Mouse (Mus musculus): Measurements from ENCODE around the gene Gm10318. TPM values are rescaled to one million over a fixed set of nuclear protein-coding genes. Genes with fewer than 3 reads are reported as not detected.

Gene Gm10318
- polyA plus RNA-seq, 1 experiment = not detected

- no peak for TF ChIP-seq FOSL1 (IDR thresholded peaks at IDR 0.05; ENCODE audit: insufficient read depth, low read length, poor library complexity, severe bottlenecking)
- no peak for TF ChIP-seq CEBPB (IDR thresholded peaks at IDR 0.05; ENCODE audit: low read depth)
- TF ChIP-seq MYOD1 (IDR thresholded peaks at IDR 0.05; ENCODE audit: control insufficient read depth, insufficient read length, low read depth) = no peak
- TF ChIP-seq MYOG (IDR thresholded peaks at IDR 0.05; ENCODE audit: control insufficient read depth, extremely low read depth, insufficient read length) = no peak
- TF ChIP-seq CTCF (IDR thresholded peaks at IDR 0.05; ENCODE audit: control insufficient read depth, insufficient read depth, insufficient read length) = no peak
- TF ChIP-seq MAX (IDR thresholded peaks at IDR 0.05) = no peak
- TF ChIP-seq USF1 (IDR thresholded peaks at IDR 0.05; ENCODE audit: low read depth) = no peak
- Histone ChIP-seq H3ac (ENCODE audit: control insufficient read depth, insufficient read length, low read depth) (no peak overlapping the region), H3K79me3 (ENCODE audit: low read depth) (no peaks in the 10 kb centered on the region), H3K27me3 (ENCODE audit: control insufficient read depth, insufficient read depth, insufficient read length) (peaks cover 32% of the 10 kb centered on the region), H3K36me3 (ENCODE audit: control insufficient read depth, insufficient read depth) (no peaks in the 10 kb centered on the region), H3K79me2 (ENCODE audit: control insufficient read depth, insufficient read depth) (no peaks in the 10 kb centered on the region), H3K4me3 (ENCODE audit: insufficient read depth, poor library complexity, severe bottlenecking) (no peak overlapping the region)
Measured at GRCm38 (mm10) chr10:77890987-77891565, 38.4 kb downstream of the Gm10318 start.

- Histone ChIP-seq H3K79me2 (ENCODE audit: control insufficient read depth, insufficient read depth) (no peaks in the 10 kb centered on the region), H3K27me3 (ENCODE audit: control insufficient read depth, insufficient read depth, insufficient read length) (peaks cover 67% of the 10 kb centered on the region), H3K4me3 (ENCODE audit: insufficient read depth, poor library complexity, severe bottlenecking) (no peak overlapping the region), H3K79me3 (ENCODE audit: low read depth) (no peaks in the 10 kb centered on the region), H3ac (ENCODE audit: control insufficient read depth, insufficient read length, low read depth) (no peak overlapping the region), H3K36me3 (ENCODE audit: control insufficient read depth, insufficient read depth) (no peaks in the 10 kb centered on the region)
- TF ChIP-seq CEBPB (IDR thresholded peaks at IDR 0.05; ENCODE audit: low read depth) (no peak), MYOD1 (IDR thresholded peaks at IDR 0.05; ENCODE audit: control insufficient read depth, insufficient read length, low read depth) (no peak), MYOG (IDR thresholded peaks at IDR 0.05; ENCODE audit: control insufficient read depth, extremely low read depth, insufficient read length) (no peak), USF1 (IDR thresholded peaks at IDR 0.05; ENCODE audit: low read depth) (no peak), CTCF (IDR thresholded peaks at IDR 0.05; ENCODE audit: control insufficient read depth, insufficient read depth, insufficient read length) (no peak)
Measured at GRCm38 (mm10) chr10:77895562-77895961, 42.9 kb downstream of the Gm10318 start.

GRCm38 (mm10) chr10:77900126-77900525, 47.5 kb downstream of the Gm10318 start:
- H3K27me3 ChIP-seq (ENCODE audit: control insufficient read depth, insufficient read depth, insufficient read length) = peaks cover 66% of the 10 kb centered on the region
- TF ChIP-seq MYOG (IDR thresholded peaks at IDR 0.05; ENCODE audit: control insufficient read depth, extremely low read depth, insufficient read length) = no peak
- H3K79me2 ChIP-seq (ENCODE audit: control insufficient read depth, insufficient read depth) = no peaks in the 10 kb centered on the region
- H3K79me3 ChIP-seq (ENCODE audit: low read depth) = no peaks in the 10 kb centered on the region
- H3K36me3 ChIP-seq (ENCODE audit: control insufficient read depth, insufficient read depth) = no peaks in the 10 kb centered on the region
- no peak overlapping the region for H3K4me3 ChIP-seq (ENCODE audit: insufficient read depth, poor library complexity, severe bottlenecking)
- H3ac ChIP-seq (ENCODE audit: control insufficient read depth, insufficient read length, low read depth) = no peak overlapping the region

DNA sequence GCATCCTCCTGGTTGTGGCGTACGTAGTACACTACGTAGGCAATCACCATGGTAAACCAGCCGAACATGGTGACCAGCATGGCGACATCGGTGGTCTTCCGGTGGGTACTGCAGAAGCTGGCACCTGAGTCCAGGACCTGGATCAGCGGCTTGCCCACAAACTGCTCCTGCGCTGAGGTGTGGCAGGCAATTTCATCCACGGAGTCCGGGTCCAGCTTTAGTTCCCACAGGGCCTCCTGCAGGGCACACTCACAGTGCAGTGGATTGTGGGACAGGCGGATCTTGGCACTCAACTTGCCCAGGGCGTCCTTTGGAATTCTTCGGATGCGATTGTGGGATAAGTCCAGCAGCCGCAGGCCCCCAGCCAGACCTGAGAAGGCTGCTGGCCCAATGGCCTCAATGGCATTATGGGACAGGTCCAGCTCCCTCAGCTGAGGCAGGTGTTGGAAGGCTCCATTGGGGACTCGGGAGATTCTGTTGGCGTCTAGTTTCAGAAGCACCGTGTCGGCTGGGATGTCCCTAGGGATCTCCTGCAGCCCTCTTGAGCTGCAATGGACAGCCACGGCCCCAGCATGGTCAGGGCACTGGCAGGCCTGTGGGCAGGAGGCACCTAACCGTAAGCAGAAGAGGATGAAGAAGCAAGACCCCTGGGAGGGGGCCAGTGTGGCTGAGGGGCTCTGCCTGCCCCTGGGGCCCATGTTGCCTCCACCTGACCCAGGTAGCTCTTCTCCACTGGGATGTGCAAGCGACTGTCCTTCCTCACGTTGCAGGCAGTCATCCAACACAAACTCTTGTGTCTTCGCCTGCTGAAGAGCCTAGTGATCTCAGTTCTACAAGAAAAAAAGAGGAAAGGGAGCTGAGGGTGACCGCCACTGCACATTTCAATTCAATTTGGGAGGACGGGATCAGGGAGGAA, 48.5 kb downstream of the Gm10318 start:
- Histone ChIP-seq H3K27me3 (ENCODE audit: control insufficient read depth, insufficient read depth, insufficient read length) (peaks cover 58% of the 10 kb centered on the region), H3K79me3 (ENCODE audit: low read depth) (no peaks in the 10 kb centered on the region), H3K4me3 (ENCODE audit: insufficient read depth, poor library complexity, severe bottlenecking) (no peak overlapping the region), H3K36me3 (ENCODE audit: control insufficient read depth, insufficient read depth) (no peaks in the 10 kb centered on the region), H3K79me2 (ENCODE audit: control insufficient read depth, insufficient read depth) (no peaks in the 10 kb centered on the region), H3ac (ENCODE audit: control insufficient read depth, insufficient read length, low read depth) (no peak overlapping the region)
- TF ChIP-seq MYOG (IDR thresholded peaks at IDR 0.05; ENCODE audit: control insufficient read depth, extremely low read depth, insufficient read length) (no peak), MAX (IDR thresholded peaks at IDR 0.05) (no peak), USF1 (IDR thresholded peaks at IDR 0.05; ENCODE audit: low read depth) (no peak), CTCF (IDR thresholded peaks at IDR 0.05; ENCODE audit: control insufficient read depth, insufficient read depth, insufficient read length) (no peak), MYOD1 (IDR thresholded peaks at IDR 0.05; ENCODE audit: control insufficient read depth, insufficient read length, low read depth) (no peak), FOSL1 (IDR thresholded peaks at IDR 0.05; ENCODE audit: insufficient read depth, low read length, poor library complexity, severe bottlenecking) (no peak), CEBPB (IDR thresholded peaks at IDR 0.05; ENCODE audit: low read depth) (no peak)

- no peaks in the 10 kb centered on the region for H3K79me3 ChIP-seq (ENCODE audit: low read depth)
- no peak overlapping the region for H3ac ChIP-seq (ENCODE audit: control insufficient read depth, insufficient read length, low read depth)
- H3K4me3 ChIP-seq (ENCODE audit: insufficient read depth, poor library complexity, severe bottlenecking) = no peak overlapping the region
- TF ChIP-seq MYOG (IDR thresholded peaks at IDR 0.05; ENCODE audit: control insufficient read depth, extremely low read depth, insufficient read length) (no peak), CTCF (IDR thresholded peaks at IDR 0.05; ENCODE audit: control insufficient read depth, insufficient read depth, insufficient read length) (no peak), FOSL1 (IDR thresholded peaks at IDR 0.05; ENCODE audit: insufficient read depth, low read length, poor library complexity, severe bottlenecking) (no peak), USF1 (IDR thresholded peaks at IDR 0.05; ENCODE audit: low read depth) (no peak), MYOD1 (IDR thresholded peaks at IDR 0.05; ENCODE audit: control insufficient read depth, insufficient read length, low read depth) (no peak), CEBPB (IDR thresholded peaks at IDR 0.05; ENCODE audit: low read depth) (no peak), MAX (IDR thresholded peaks at IDR 0.05) (no peak)
- no peaks in the 10 kb centered on the region for H3K79me2 ChIP-seq (ENCODE audit: control insufficient read depth, insufficient read depth)
- H3K27me3 ChIP-seq (ENCODE audit: control insufficient read depth, insufficient read depth, insufficient read length) = peaks cover 52% of the 10 kb centered on the region
- no peaks in the 10 kb centered on the region for H3K36me3 ChIP-seq (ENCODE audit: control insufficient read depth, insufficient read depth)
Measured at GRCm38 (mm10) chr10:77901871-77902210, 49.2 kb downstream of the Gm10318 start.
